Mouse (Mus musculus): Measurements from ENCODE around the gene P2rx2.
A peak's percentile ranks its signal among the peaks of the same experiment; 100 is the strongest.

The P2rx2 gene

GRCm38 (mm10) chr5:110330508-110330907, 12.5 kb downstream of the P2rx2 start:
- no peak for DNase-seq (ENCODE audit: low read depth, low spot score)

- DNase-seq (ENCODE audit: low read depth, low spot score) = peak; percentile 51
Measured at GRCm38 (mm10) chr5:110313127-110313526, 29.9 kb downstream of the P2rx2 start.

GRCm38 (mm10) chr5:110308861-110309260, 34.2 kb downstream of the P2rx2 start:
- no peak for DNase-seq (ENCODE audit: low read depth, low spot score)

- no peak for DNase-seq (ENCODE audit: low read depth, low spot score)
Measured at GRCm38 (mm10) chr5:110300591-110300990, 42.4 kb downstream of the P2rx2 start.

- DNase-seq (ENCODE audit: low read depth, low spot score) = no peak
Measured at GRCm38 (mm10) chr5:110296637-110297036, 46.4 kb downstream of the P2rx2 start.

GRCm38 (mm10) chr5:110291649-110292048, 51.4 kb downstream of the P2rx2 start:
- DNase-seq (ENCODE audit: low read depth, low spot score) = no peak

All from R1 (cell line).